Mouse (Mus musculus): ENCODE data around the gene Elf1.
"Not testable (repeated sequence)": the region's sequence is repeated elsewhere in the genome, so short reads cannot be mapped to it uniquely, and the experiment has no call there.

The Elf1 gene

DNA sequence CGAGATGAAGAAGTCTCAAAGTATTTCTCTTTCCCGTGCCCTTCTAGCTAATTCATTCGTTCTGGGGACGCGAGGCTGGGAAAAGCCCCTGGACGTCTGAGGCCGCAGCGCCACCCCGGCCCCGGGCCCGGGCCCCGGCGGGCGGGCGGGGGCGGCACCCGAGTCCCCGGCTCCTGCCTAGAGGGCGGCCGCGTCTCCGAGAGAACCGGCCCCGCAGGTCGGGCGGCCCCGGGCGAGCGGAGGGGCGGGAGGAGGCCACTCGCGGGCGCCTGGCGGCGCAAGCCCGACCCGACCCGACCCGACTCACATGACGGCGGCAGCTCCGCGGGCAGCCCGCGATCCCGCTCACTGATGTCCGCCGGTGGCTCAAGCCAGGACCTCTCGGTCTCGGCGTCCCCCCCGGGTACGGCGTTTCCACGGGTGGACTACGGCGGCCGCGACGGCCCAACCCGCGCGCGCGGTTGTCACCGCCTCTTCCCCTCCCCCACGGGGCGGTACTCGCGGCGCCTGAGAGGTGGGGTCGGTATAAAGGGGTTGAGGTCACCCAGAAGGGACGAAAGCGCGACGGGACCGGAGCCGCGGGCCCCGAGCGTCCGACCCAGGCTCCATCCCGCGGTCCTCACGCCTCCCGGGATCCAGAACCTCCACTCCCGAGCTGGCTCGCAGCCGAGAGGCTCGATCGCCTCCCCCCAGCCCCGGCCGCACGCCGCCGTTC is at the start of gene Elf1:
Elf1 (plus strand) TSS at position 571 of the 715 bp plus-strand sequence.
- DNase-seq: peak; percentile 98

DNA sequence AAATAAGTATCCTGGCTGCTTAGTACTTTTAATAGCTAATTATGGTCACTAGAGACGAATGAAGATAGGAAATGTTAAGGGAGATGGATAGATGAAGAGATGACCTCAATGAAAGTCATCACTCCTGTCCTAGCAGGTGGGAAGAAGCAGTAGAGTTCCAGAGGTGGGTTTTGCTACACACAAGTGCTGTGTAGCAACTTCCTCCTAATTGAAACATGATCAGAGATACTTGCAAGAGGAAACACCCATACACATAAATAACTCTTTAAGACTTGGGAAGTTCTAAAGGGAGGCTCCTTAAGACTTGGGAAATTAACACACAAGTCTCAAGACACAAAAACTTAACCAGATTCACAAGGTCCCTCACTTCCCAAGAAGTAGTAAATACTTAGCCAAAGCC is 46.9 kb upstream of the Elf1 start:
- DNase-seq: no peak

DNA sequence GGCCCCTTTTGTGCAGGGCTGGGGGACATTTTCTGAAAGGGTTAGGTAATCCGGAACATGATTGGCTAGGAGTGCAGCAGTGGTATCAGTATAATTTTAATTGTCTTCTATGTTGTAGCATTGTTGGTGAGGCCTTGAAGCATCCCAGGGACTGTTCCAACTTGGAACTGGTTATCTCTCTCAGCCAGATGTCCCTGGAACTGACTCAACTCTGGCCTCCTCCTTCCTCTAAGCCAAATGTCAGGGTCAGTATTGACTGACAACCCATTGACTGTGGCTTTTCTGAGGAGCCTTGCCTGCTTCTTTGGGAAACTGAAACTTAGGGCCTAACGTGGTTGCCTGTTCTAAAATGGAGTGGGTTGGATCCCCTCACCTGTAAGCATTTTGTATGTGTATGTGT is 40.3 kb upstream of the Elf1 start:
- no peak for DNase-seq

DNA sequence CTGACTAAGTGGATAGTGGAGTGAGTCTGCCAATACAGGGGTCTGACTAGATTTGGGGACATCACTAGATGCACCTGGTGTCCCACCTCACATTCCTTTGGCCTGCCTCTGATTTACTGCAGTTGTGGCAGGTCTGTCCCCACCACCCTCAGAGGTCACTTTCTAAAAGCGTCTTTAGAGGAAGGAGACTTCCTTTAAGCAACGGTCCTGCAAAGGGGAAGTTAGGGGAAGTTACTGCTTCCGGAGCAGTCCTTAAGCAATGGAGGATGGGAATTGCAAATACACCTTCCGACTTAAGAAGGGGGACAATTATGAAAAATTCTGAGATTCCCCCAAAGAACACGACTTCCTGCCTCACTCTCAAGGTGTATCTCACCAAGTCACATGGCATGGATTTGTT is 39.6 kb upstream of the Elf1 start:
- DNase-seq: no peak

DNA sequence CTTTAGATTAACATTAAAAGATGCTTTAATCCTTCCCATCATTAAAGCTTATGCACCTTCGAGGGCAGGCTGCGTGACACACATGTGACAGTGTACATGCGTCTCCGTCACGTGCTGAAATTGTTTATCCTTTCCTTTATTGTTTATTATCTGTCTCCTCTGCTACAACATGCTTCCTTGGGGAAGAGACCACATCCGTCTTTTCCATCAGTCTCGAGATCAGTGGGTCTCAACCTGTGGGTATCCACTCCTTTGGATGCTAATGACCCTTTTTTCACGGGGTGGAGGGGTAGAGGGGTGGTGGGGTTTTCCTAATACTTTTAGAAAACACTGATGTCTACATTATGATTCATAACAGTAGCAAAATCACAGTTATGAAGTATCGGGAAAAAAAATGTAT is 36.4 kb upstream of the Elf1 start:
- no peak for DNase-seq

DNA sequence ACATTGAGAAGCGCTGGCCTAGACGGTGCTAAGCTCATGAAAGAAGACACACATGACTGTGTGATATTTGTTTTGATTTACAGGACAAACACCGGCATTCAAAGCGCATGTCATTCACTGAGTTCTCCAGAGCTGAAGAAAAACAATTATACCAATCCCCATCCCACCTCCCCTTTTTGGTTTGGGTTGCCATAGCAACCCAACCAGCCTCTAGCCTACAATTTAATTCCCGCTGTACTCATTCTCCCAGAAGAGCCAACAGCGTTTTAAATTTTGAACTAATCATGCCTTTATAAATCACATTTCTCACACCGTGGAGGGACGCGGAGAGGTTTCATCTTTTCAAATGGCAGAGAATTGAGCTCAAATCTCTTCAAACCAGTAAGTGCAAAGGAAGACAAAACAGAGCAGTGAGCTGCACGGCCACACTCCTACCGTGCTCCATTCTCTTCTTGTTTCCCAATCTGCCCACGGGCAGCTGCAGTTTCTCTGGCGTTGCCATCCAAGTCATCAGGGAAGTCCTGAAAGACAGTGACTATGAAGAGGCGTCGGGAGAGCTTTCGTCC is 35.9 kb upstream of the Elf1 start:
- DNase-seq: no peak

DNA sequence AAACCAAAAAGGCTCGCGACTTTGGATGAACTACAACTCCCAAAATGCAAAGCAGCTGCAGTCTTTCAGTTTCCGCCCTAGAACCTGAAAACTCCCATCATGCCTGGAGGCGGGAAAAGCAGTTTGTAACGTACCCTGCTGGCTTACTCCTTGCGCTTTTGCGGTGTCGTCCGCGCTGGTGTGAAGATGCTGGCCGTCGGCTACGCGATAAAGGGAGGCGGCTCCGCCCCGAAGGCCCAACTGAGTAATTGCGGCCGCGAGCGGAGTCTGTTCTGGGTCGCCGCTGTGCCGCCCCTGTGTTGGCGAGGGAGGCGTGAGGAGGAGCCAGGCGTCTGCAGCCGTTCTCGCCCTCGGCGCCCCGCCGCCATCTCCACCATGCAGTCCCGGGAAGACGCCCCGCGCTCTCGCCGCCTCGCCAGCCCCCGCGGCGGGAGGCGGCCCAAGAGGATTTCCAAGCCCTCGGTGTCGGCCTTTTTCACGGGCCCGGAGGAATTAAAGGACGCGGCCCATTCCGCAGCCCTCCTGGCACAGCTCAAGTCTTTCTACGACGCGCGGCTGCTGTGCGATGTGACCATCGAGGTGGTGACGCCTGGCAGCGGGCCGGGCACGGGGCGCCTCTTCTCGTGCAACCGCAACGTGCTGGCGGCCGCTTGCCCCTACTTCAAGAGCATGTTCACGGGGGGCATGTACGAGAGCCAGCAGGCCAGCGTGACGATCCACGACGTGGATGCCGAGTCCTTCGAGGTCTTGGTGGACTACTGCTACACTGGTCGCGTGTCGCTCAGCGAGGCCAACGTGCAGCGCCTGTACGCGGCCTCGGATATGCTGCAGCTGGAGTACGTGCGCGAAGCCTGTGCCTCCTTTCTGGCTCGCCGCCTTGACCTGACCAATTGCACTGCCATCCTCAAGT is 29.1 kb upstream of the Elf1 start, which contains the start of gene Kbtbd6:
Kbtbd6 (plus strand) TSS at position 155 of the 910 bp plus-strand sequence.
- peak; percentile 86 for DNase-seq

DNA sequence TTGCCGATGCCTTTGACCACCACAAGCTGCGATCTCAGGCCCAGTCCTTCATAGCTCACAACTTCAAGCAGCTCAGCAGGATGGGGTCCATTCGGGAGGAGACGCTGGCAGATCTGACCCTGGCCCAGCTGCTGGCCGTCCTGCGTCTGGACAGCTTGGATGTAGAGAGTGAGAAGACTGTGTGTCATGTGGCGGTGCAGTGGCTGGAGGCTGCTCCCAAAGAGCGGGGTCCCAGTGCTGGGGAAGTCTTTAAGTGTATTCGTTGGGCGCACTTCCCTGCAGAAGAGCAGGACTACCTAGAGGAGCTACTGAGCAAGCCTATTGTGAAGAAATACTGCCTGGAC is 28.4 kb upstream of the Elf1 start:
- not testable (repeated sequence) for DNase-seq

DNA sequence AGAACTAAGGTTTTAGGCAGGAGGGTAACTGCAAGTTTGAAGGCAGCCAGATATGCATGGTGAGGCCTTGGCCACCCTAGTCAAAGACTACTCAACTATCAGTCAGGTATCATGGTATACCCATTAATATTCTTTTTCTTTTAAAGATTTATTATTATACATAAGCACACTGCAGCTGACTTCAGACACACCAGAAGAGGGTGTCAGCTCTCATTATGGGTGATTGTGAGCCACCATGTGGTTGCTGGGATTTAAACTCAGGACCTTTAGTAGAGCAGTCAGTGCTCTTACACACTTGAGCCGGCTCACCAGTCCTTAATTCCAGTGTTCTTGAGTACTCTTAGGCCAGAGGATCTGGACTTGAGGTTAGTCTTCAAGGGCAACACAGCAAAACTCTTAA is 20.6 kb upstream of the Elf1 start:
- DNase-seq: no peak

DNA sequence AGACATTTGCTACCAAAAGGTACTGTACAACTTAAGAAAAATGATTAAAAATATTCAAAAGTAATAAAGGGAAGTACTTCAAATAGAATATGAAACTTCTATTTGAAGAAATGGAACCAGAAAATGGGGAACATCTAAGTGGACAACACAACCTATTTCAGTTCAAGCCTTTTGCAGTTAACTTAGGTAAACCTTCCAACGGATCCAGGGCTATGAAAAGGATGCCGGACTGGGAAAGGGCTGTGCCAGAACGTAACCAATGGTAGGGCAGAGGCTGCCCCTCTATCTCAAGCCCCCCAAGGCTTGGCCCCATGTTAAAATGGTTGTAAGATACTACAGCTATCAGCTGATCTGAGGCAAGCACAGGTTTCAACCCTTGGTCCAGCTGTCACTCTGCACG is 20.0 kb upstream of the Elf1 start:
- DNase-seq: no peak

DNA sequence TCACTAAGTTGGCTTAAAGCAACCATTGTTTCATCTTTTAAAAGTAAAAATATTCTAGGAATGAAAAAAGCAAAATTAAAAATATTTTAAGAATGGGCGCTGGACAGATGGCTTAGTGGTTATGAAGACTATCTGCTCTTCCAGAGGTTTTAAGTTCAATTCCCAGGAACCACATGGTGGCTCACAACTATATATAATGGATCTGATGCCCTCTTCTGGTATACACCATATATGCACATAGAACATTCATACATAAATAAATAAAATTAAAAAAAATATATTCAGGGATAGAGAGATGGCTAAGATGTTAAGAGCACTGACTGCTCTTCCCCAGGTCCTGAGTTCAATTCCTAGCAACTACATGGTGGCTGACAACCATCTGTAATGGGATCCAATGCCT is 15.4 kb upstream of the Elf1 start:
- DNase-seq: no peak

DNA sequence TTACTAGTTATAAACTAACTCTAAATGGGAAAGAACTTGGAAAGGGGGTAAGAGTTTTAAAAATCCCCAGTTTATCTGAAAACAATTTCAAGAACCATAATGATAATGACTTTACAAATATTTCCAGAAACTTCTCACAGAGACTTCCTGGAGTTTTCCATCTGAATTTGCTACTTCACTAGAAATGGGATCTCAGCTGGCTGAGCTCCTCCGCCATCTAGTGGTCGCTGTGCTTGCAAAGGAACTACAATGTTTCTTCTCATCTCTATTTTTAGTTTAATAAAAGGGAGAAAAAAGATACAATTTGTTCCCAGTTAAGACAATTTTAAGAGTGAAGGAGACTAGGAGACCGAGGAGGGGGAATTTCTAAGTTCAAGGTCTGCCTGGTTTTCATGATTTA is 13.4 kb upstream of the Elf1 start:
- peak; percentile 78 for DNase-seq

DNA sequence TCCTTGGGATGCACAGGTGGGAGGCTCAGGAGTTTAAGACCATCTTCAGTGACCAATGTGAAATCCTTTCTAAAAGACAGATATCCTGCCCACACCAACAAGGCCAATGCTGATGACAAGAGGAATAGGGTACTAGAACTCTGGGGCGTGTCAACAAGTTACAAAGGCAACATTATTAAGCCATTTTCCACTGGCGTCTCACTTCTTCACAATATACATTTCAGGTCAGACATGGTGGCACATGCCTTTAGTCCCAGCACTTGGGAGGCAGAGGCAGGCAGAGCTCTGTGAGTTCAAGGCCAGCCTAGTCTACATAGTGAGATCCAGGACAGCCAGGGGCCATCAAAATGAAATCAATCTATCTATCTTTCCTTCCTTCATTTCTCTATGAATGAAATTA is 7.6 kb upstream of the Elf1 start:
- no peak for DNase-seq

DNA sequence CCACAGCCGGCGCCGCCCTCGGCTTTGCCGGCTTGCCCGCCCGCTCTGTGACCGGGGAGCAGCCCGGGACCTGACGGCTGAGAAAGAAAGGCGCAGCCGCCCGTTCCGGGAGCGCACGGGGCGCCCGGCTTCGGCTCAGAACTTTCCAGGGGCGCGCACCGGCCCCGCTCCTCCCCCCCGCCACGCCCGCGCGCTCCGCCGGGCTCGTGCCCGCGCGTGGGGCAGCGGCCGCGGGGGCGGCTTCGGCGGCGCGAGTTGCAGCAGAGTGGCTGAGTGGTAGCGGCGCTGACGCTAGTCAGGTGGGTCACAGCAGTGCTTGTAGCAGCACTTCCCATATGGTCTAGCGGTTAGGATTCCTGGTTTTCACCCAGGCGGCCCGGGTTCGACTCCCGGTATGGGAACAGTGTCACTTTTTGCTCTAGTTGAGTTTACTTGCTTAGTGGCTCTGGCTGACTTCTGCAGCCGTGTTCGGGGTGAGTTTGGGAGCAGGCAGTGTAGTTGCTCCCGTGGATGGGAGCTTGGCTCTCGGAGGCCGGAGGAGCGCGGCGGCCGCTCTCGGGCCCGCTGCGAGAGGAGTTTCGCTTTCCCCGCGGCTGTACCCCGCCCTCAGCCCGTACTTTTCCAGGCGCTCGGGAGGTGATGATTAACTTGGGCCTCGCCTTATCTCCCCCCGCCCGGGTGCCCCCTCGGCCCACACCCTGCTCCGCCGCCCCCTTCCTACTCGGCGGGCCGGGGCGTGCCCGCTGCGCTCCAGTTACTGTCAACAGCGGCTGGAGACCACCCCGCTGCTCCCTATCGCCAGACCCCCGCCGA is 551 bp downstream of the Elf1 start, which contains the start of gene Wbp4:
Wbp4 (minus strand) TSS at position 182 of the 813 bp plus-strand sequence.
- DNase-seq: peak; percentile 94

DNA sequence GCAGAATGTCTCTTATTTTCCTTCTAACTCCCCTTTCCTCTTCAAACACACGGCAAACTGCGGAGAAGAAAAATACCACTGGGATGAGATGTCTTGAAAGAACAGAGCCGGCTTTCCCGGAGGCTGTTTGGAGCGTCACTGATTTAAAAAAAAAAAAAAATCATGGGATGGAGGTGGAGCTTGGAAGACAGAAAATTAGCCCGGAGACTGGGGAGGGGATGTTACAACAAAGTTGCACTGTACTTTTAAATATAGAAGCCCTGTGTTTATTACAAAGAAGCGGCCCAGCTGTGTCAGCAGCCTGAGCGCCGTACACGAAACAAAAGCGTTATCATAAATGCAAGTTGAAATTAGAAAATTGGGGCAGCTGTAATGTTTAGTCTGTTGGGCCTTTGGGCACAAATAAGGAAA is 1.3 kb downstream of the Elf1 start:
- DNase-seq: peak; percentile 69

DNA sequence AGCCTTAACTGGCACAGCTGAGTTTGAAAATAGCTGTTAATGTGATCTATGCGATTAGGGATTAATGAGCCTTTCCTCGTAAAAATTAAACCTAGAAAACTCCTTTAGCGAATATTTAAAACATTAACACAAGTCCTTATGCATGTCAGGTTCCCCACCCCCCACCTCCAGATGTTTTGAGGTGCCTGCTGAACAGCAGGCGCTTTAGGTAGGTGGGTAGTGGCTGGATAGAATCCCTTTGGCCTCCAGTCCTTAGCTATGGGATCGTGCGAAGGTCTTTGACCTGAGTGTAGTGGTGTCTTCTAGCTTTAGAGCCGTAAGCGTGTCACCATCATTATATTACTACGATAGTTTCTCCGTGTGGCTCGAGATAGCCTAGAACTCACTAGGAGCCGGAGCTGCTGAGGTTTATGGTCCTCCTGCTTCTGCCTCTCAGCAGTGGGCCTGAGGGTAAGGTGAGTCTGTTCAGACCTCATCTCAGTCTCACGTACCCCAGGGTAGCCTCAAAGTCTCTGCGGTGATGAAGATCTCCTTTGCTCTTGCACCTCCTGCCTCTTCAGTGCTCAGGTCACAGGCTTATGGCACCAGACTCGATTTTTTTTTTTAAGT is 1.9 kb downstream of the Elf1 start:
- DNase-seq: peak; percentile 23

DNA sequence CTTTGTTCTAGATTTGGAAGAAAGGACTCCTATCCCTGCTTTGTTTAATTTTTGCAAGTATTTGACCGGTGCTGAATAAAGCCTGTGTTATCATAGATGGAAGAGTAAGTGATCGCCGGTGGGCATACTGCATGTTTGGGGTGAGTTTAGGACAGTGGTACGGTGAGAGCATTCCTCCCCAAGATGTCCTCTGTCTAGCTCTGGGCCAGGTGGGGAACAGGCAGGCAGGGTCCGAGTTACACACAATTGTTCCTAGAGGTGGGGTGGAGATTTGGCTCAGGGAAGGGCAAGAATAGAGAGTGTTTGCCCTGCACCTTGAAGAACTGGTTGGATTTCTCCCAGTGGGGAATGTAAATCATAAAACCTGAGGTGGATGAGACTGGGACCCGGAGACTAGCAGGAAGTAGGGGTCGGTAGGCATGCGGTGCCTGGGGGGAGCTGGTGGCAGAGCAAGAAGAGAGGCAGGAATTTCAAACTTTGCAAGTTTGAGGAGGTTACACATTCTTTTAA is 2.7 kb downstream of the Elf1 start:
- DNase-seq: no peak

DNA sequence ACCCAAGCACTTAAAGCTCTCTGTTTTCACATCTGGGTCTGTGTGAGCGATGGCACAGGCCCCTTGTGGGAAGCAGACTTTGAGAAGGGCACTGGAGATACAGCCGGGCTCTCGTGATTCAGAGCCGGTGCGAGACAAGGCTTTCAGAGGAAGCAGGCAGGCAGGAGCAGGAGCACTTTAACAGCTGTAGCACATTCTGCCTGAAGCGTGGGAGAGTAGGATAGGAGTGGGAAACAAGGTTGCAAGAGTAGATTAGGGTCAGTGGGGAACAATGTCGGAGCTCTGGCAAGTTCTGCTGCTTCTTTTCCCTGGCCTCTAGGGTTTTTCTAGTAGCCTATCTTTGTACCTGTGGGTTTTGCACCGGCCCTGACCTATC is 5.6 kb downstream of the Elf1 start:
- no peak for DNase-seq

DNA sequence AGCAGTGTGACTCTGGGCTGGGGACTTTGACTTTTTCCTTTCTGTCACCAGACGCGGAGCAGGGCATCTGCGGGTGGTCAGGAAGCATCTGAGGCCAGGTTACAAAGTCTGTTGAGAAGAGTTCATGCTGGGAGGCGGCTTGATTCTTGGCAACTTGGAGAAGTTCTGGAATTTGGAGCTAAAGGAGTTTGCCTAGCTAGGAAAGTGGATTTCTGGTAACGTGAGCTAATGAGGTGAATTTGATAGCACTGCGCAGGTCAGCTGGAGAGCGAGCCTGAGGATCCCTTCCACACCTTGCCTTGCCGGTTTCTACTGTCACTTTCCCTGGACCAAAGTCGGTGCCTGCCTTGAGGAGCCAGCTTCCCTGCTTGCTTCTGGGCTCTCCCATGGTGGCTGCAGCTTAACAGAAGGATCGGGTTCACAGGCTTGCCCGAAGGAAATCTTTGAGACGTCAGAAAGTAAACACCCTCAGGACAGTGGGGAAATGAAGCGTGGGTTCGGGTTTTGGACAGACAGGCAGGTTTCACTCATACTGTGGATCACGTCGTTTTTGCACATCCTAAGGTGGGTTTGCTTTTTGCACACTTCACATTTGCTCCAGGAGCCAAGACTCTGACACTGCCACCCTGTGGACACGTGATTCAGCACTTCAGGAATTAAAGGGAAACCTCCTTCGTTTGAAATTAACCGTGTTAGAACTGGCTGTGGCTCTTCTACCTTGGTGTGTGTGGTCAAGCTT is 6.2 kb downstream of the Elf1 start:
- DNase-seq: peak; percentile 74

DNA sequence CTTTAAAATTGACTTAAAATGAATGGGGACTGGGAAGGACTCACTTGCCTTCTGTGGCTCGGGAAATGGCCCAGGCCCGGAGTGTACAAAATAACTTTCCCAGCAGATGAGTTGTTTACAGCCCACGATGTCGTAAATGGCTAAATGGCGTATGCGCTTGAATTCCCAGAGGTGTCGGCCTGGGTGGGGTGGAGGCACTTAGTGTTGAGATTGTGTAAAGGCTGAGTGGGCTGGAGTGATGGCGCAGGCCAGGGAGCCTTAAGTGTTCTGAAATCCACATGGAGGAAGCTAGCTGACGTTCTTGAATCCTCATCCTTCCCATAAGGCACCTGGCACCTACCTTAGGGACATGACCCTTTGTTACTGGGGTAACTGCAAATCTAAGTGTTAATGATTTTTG is 7.5 kb downstream of the Elf1 start:
- peak; percentile 48 for DNase-seq

DNA sequence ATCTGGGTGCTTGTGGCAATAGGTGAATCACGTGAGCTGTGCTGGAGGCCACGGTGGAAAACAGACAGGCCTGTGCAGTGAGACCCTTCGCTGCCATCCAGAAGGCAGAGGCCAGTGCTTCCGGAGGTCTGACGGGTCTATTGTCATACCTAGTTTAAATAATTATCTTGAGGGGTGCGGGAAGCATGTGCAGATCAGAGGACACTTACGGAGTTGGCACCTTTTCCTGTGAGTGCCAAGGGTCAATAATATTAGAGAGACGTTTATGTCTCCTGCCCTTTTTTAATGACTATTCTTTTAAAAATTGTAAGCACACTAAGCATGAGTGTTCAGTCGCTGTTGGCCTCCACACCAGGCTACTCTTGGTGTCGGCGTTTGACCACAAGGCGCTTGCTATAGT is 8.2 kb downstream of the Elf1 start:
- DNase-seq: peak; percentile 36

DNA sequence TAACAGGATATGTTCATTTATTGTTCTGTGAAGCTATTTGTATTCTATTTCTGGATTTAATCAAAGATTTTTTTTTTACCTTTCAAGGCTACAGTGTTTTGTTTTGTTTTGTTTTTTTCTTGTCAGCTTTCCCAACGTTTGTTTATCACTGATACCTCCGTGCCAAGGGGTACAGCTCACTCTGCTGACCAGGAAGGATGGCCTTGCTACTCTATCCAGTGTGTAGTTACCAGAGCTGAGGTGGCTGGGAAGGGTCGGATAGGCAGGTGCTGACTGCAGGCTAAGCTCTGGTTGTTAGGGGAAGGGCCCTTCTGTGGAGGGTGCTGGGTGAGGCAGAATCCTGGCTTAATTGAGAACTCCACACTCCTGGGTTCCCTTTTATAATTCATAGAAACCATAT is 9.3 kb downstream of the Elf1 start:
- DNase-seq: no peak

Data from kidney, postnatal 14 days (tissue).